Mouse (Mus musculus): Measurements from ENCODE around the gene Oaz2. TPM values are rescaled to one million over a fixed set of nuclear protein-coding genes. Genes with fewer than 3 reads are reported as not detected.
A peak's percentile ranks its signal among the peaks of the same experiment; 100 is the strongest.

The Oaz2 gene
- polyA plus RNA-seq, 1 experiment from 2014 or later = 204 TPM

DNA sequence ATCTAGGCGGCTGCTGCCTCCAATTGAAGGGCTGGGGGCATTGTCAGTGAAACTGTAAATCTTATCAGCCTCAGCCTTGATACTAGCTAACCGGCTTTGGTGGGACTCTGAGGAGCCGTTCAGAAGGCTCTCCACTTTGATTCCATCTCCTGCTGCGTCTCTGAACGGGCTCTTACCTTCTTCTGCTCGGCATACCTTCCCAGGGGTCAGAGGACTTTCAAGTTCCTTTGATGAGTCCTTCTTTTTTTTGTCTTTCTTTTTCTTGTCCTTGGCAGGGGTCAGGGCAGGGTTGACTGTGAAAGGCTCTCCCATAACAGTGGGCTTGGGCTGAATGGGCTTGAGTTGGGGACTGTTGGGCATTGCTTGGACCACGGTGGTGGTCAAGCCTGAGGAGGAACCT is 35.4 kb downstream of the Oaz2 start:
- ATAC-seq (ENCODE audit: low FRiP score) (no peak), DNase-seq (ENCODE audit: low spot score) (no peak)
- Histone ChIP-seq H3K36me3 (ENCODE audit: control insufficient read depth, insufficient read depth, low read length) (peaks cover 8% of the 10 kb centered on the region; the same call in 1 of the 2 replicates), H3K4me1 (replicated peaks; ENCODE audit: control insufficient read depth, insufficient read depth, low read length) (no peaks in the 10 kb centered on the region), H3K4me2 (replicated peaks; ENCODE audit: low read depth, low read length) (no peak overlapping the region), H3K27me3 (ENCODE audit: control insufficient read depth, insufficient read depth, low read length) (no peaks in the 10 kb centered on the region), H3K9me3 (ENCODE audit: control insufficient read depth, low read length) (no peaks in the 10 kb centered on the region), H3K4me3 (ENCODE audit: low read depth, low read length) (no peak overlapping the region), H3K9ac (ENCODE audit: low read depth, low read length) (no peak overlapping the region), H3K27ac (ENCODE audit: low read depth, low read length) (no peak overlapping the region)
- WGBS = 86% methylated on average over 7 of the region's 7 CpGs

DNA sequence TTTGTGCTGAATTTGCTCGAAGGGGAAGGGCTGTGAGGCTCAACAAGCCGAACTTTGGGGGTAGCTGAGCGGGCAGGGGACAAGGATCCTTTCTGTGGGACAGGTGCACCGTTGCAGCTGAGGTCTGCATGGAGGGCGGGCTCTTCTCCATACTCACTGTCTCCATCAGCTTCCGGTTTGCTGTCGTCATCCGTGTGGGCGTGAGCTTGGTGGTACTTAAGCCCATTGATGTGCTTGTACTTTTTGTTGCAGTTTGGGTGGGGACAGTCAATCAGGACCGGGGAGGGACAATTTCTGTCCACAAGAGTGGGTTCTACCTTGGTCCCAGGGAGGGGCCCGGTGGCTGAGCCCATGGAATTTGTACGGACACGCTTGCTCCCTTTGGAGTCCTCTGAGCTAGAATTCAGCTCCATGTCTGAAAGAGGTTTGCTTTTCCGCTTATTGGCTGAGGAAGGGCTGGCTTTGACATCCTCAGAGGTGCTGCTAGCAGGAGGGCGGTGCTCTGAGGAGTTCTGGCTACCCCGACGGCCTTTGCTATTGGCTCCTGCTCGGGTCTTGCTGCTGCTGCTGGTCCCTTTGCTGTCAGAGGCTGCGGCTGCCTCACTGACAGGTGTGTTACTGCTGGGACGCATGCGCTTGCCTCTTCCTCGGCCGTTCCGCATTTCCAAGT is 36.3 kb downstream of the Oaz2 start:
- DNase-seq (ENCODE audit: low spot score) (no peak), ATAC-seq (ENCODE audit: low FRiP score) (no peak)
- H3K4me1 ChIP-seq (replicated peaks; ENCODE audit: control insufficient read depth, insufficient read depth, low read length) = no peaks in the 10 kb centered on the region
- H3K9ac ChIP-seq (ENCODE audit: low read depth, low read length) = no peak overlapping the region
- WGBS = 89% methylated on average over 24 of the region's 24 CpGs
- peaks cover 8% of the 10 kb centered on the region; the same call in 1 of the 2 replicates for H3K36me3 ChIP-seq (ENCODE audit: control insufficient read depth, insufficient read depth, low read length)
- H3K4me2 ChIP-seq (replicated peaks; ENCODE audit: low read depth, low read length) = no peak overlapping the region
- no peaks in the 10 kb centered on the region for H3K27me3 ChIP-seq (ENCODE audit: control insufficient read depth, insufficient read depth, low read length)
- H3K4me3 ChIP-seq (ENCODE audit: low read depth, low read length) = no peak overlapping the region
- H3K27ac ChIP-seq (ENCODE audit: low read depth, low read length) = no peak overlapping the region
- H3K9me3 ChIP-seq (ENCODE audit: control insufficient read depth, low read length) = no peaks in the 10 kb centered on the region

DNA sequence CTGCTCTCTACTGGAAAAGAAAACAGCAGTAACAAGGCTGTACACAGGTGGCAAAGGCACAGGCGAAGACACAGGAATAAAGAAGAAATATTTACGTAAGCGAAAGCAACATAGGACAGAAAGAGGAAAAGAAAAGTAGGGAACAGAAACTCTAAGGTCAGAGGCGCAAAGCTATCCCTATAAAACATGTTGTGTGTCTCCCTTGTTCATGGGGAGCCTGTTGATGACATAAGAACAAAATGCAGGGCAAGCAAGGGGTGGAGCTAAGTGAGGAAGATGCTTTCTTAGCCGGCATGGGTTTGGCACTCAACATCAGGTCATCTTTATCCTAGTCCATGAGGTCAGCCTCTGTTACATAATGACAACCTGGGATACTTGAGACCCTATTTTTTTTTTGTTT is 50.4 kb downstream of the Oaz2 start:
- DNase-seq (ENCODE audit: low spot score) (no peak), ATAC-seq (ENCODE audit: low FRiP score) (no peak)
- Histone ChIP-seq H3K27ac (ENCODE audit: low read depth, low read length) (no peak overlapping the region), H3K4me3 (ENCODE audit: low read depth, low read length) (no peak overlapping the region), H3K9ac (ENCODE audit: low read depth, low read length) (no peak overlapping the region), H3K36me3 (ENCODE audit: control insufficient read depth, insufficient read depth, low read length) (no peaks in the 10 kb centered on the region), H3K4me2 (replicated peaks; ENCODE audit: low read depth, low read length) (no peak overlapping the region), H3K9me3 (ENCODE audit: control insufficient read depth, low read length) (no peaks in the 10 kb centered on the region), H3K27me3 (ENCODE audit: control insufficient read depth, insufficient read depth, low read length) (no peaks in the 10 kb centered on the region), H3K4me1 (replicated peaks; ENCODE audit: control insufficient read depth, insufficient read depth, low read length) (no peaks in the 10 kb centered on the region)
- WGBS = 93% methylated on average over 5 of the region's 5 CpGs

DNA sequence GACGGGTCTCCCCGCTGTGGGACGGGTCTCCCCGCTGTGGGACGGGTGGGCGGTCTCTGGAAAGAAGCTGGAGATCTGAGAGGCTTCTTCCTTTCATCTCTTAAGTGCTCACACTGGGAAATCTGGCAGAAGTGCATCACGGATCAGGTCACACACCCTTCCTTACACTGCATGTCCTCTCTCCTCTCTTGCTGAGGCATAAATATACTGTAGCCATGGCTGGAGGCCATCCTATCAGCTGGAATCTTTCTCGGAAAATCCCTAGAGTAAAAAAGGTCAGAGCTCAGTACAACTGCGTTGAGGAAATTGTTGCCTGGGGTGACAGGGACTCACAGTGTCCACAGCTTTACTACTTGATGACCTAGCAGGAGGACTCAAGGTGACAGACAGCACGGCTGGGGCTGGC is 53.4 kb downstream of the Oaz2 start:
- no peak overlapping the region for H3K27ac ChIP-seq (ENCODE audit: low read depth, low read length)

DNA sequence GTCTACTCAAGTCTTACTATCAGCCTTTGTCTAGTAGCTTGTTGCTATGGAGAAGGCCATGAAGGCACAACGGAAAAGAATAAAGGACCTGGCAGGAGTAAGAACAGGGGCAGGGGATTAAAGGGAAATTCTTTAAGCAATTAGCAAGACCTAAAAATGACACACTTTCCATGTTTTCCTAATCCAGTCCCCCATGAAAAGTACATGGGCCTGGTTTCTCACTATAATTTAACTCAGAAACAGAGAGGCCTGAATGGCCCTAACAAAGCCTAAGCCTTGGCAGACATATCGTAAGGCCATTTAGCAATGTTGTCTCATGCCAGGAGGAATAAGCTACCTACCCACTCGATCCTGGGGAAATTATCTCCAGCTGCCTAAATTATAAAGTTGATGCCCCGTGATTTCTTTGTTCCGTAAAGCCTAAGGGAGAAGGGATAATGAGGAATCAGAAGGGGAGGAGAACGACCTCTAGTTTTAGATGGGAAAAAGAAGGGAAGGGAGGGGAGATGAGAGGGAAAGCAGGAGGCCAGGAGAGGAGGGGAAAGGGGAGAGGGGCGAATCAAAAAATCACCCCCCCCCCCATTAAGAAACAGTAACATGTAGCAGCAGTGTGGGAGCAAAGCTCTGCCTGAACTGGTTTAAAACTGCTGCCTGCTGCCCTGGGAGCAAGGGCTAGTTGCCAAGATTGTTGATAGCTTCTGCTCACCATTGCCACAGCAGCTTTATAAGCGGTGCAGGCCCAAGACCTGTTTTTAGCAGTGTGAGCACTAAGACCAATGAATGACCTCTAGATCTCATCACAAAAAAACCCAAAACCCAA is 56.9 kb downstream of the Oaz2 start:
- Histone ChIP-seq H3K4me3 (ENCODE audit: low read depth, low read length) (no peak overlapping the region), H3K27ac (ENCODE audit: low read depth, low read length) (peak overlapping the region; percentile 61), H3K9me3 (ENCODE audit: control insufficient read depth, low read length) (no peaks in the 10 kb centered on the region), H3K36me3 (ENCODE audit: control insufficient read depth, insufficient read depth, low read length) (no peaks in the 10 kb centered on the region), H3K9ac (ENCODE audit: low read depth, low read length) (0 out of 2 replicates have a peak overlapping the region, but pooled peaks have one; percentile 15), H3K27me3 (ENCODE audit: control insufficient read depth, insufficient read depth, low read length) (no peaks in the 10 kb centered on the region), H3K4me1 (replicated peaks; ENCODE audit: control insufficient read depth, insufficient read depth, low read length) (peaks cover 7% of the 10 kb centered on the region; the same call in 1 of the 2 replicates), H3K4me2 (replicated peaks; ENCODE audit: low read depth, low read length) (no peak overlapping the region)
- DNase-seq (ENCODE audit: low spot score) (peak; percentile 32), ATAC-seq (ENCODE audit: low FRiP score) (no peak)
- WGBS = 47% methylated on average over 8 of the region's 8 CpGs

More for the DNA sequence above, 53.4 kb downstream of the Oaz2 start:
- H3K4me1 ChIP-seq (replicated peaks; ENCODE audit: control insufficient read depth, insufficient read depth, low read length) = peaks cover 7% of the 10 kb centered on the region; the same call in 1 of the 2 replicates
- ATAC-seq (ENCODE audit: low FRiP score) = no peak
- WGBS = 41% methylated on average over 10 of the region's 10 CpGs
- H3K4me3 ChIP-seq (ENCODE audit: low read depth, low read length) = no peak overlapping the region
- H3K9me3 ChIP-seq (ENCODE audit: control insufficient read depth, low read length) = no peaks in the 10 kb centered on the region
- no peak overlapping the region for H3K4me2 ChIP-seq (replicated peaks; ENCODE audit: low read depth, low read length)
- H3K36me3 ChIP-seq (ENCODE audit: control insufficient read depth, insufficient read depth, low read length) = no peaks in the 10 kb centered on the region
- peak; percentile 22 for DNase-seq (ENCODE audit: low spot score)
- no peak overlapping the region for H3K9ac ChIP-seq (ENCODE audit: low read depth, low read length)
- H3K27me3 ChIP-seq (ENCODE audit: control insufficient read depth, insufficient read depth, low read length) = no peaks in the 10 kb centered on the region

DNA sequence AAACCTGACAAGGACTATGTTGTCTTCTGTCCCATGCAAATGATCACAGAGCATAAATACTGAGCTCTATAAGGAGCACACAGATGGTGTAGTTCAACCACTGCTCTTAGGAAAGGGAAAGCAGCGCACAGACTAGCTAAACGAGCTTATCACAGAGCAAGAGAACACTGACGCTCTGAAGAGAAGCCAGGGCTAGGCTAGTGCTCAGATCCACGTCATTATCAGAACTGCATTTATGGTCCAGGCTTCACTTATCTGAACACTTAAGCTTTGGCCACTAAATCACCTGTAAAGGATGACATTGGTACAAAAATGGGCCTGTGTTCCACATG is 57.5 kb downstream of the Oaz2 start:
- Histone ChIP-seq H3K4me1 (replicated peaks; ENCODE audit: control insufficient read depth, insufficient read depth, low read length) (peaks cover 7% of the 10 kb centered on the region; the same call in 1 of the 2 replicates), H3K27ac (ENCODE audit: low read depth, low read length) (peak overlapping the region; percentile 61; the same call in 1 of the 2 replicates), H3K27me3 (ENCODE audit: control insufficient read depth, insufficient read depth, low read length) (no peaks in the 10 kb centered on the region), H3K4me2 (replicated peaks; ENCODE audit: low read depth, low read length) (no peak overlapping the region), H3K9ac (ENCODE audit: low read depth, low read length) (0 out of 2 replicates have a peak overlapping the region, but pooled peaks have one; percentile 15), H3K4me3 (ENCODE audit: low read depth, low read length) (no peak overlapping the region), H3K36me3 (ENCODE audit: control insufficient read depth, insufficient read depth, low read length) (no peaks in the 10 kb centered on the region), H3K9me3 (ENCODE audit: control insufficient read depth, low read length) (no peaks in the 10 kb centered on the region)
- no peak for ATAC-seq (ENCODE audit: low FRiP score)
- no peak for DNase-seq (ENCODE audit: low spot score)
- WGBS = 78% methylated on average over 4 of the region's 4 CpGs

DNA sequence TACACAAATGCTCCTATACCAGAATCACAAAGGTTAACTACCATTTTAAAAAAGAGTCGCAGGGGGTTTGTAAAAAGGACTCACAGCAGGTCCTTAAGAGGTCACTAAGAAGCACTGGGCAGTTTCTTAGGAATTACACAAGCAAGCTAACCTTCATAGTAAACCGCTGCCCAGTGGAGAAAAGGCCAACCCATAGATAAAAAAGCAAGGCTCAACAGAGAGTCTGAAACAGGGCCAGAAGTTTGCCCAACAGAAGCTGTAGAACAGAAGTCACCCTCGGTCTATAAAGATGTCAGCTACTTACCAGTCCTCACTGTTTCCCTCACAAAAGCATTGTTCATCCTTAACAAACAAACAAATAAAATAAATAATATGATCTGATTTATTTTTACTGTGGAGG is 58.6 kb downstream of the Oaz2 start:
- H3K9me3 ChIP-seq (ENCODE audit: control insufficient read depth, low read length) = no peaks in the 10 kb centered on the region
- H3K4me2 ChIP-seq (replicated peaks; ENCODE audit: low read depth, low read length) = no peak overlapping the region
- H3K4me1 ChIP-seq (replicated peaks; ENCODE audit: control insufficient read depth, insufficient read depth, low read length) = peaks cover 7% of the 10 kb centered on the region; the same call in 1 of the 2 replicates
- DNase-seq (ENCODE audit: low spot score) = no peak
- 90% methylated on average over 3 of the region's 3 CpGs for WGBS
- no peak overlapping the region for H3K4me3 ChIP-seq (ENCODE audit: low read depth, low read length)
- H3K27ac ChIP-seq (ENCODE audit: low read depth, low read length) = no peak overlapping the region
- H3K9ac ChIP-seq (ENCODE audit: low read depth, low read length) = no peak overlapping the region
- no peaks in the 10 kb centered on the region for H3K36me3 ChIP-seq (ENCODE audit: control insufficient read depth, insufficient read depth, low read length)
- H3K27me3 ChIP-seq (ENCODE audit: control insufficient read depth, insufficient read depth, low read length) = no peaks in the 10 kb centered on the region
- ATAC-seq (ENCODE audit: low FRiP score) = no peak

DNA sequence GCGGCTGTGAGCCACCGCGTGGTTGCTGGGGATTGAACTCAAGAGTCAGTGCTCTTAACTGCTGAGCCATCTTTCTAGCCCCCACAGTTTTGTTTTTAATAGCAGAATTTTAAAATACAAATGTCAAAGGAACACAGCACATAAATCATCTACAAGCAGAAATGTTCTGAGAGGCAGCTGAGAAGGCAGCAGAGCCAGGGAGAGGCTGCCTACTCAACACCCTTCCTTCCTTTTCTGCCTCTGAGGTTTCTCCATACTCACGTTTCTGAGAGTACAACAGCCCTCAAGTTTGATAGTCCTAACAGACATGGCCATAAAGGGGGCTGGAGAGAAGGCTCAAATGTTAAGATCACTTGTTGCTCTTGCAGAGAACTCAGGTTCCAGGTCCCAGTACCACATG is 59.7 kb downstream of the Oaz2 start:
- Histone ChIP-seq H3K9ac (ENCODE audit: low read depth, low read length) (no peak overlapping the region), H3K9me3 (ENCODE audit: control insufficient read depth, low read length) (no peaks in the 10 kb centered on the region), H3K27me3 (ENCODE audit: control insufficient read depth, insufficient read depth, low read length) (no peaks in the 10 kb centered on the region), H3K4me2 (replicated peaks; ENCODE audit: low read depth, low read length) (no peak overlapping the region), H3K27ac (ENCODE audit: low read depth, low read length) (no peak overlapping the region), H3K4me1 (replicated peaks; ENCODE audit: control insufficient read depth, insufficient read depth, low read length) (peaks cover 7% of the 10 kb centered on the region; the same call in 1 of the 2 replicates), H3K4me3 (ENCODE audit: low read depth, low read length) (no peak overlapping the region), H3K36me3 (ENCODE audit: control insufficient read depth, insufficient read depth, low read length) (no peaks in the 10 kb centered on the region)
- ATAC-seq (ENCODE audit: low FRiP score) (no peak), DNase-seq (ENCODE audit: low spot score) (no peak)
- WGBS = 91% methylated on average over 4 of the region's 4 CpGs
